Mouse (Mus musculus): Measurements from ENCODE around the gene Nek8. TPM values are rescaled to one million over a fixed set of nuclear protein-coding genes. Genes with fewer than 3 reads are reported as not detected.
"Not testable (repeated sequence)": the region's sequence is repeated elsewhere in the genome, so short reads cannot be mapped to it uniquely, and the experiment has no call there.

The Nek8 gene
- polyA plus RNA-seq (2017; shearing (Covaris generic)) = 10 to 100 TPM in 2 of 3 experiments, 1 to 10 TPM in 1; 9.1 to 13.2 (median 11.3) TPM

GRCm38 (mm10) chr11:78176402-78176862 is at the start of gene Nek8, which contains the start of gene Tlcd1:
Gene Nek8, minus strand, starts transcription at chr11:78176675.
Gene Tlcd1, plus strand, starts transcription at chr11:78176711.
- peak; percentile 67 for ATAC-seq

DNA sequence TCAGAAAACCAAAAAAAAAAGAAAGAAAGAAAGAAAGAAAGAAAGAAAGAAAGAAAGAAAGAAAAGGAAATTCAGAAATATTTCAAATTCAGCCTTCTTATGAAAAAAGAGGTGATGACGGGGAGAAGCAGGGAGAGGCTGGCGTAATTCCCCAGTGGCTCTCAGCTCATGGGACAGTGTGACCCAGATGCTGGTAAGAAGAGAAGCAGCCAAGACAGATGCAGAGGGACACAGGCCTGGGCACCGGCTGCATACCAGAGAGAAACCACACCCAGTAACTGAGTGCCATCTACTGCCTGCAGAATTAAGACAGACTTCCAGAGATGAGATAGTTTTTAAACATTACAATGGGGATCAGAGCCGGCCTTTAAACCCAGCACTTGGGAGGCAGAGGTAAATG is 47.1 kb upstream of the Nek8 start:
- no peak for ATAC-seq

DNA sequence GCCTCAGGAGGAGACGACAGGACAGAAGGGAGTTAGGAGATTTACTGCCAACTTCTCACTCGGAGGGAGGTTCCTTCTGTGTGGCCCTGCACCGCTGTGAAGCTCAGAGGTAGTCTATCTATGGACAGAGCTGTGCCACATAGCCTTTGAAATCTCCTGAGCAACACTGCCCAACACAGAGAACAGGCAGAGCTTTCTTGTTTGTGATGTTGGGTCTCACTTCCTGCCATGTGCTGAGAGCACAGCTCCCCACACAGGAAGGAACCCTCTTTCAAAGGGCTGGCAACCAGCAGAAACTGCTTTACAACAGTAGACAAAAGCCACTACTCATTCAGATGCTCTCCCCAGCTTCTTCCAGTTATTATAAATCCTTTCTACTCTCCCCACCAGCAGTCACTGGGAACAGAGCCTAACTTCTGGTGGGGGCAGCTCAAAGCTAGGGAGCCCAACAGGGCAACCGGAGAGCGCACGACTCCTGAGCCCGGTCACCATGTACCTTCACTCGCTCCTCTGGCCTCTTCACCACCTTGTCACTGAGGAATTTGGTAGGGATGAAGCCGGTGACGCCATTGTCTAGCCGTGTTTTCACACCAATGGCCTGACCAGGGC is 39.3 kb upstream of the Nek8 start:
- ATAC-seq = peak; percentile 28

DNA sequence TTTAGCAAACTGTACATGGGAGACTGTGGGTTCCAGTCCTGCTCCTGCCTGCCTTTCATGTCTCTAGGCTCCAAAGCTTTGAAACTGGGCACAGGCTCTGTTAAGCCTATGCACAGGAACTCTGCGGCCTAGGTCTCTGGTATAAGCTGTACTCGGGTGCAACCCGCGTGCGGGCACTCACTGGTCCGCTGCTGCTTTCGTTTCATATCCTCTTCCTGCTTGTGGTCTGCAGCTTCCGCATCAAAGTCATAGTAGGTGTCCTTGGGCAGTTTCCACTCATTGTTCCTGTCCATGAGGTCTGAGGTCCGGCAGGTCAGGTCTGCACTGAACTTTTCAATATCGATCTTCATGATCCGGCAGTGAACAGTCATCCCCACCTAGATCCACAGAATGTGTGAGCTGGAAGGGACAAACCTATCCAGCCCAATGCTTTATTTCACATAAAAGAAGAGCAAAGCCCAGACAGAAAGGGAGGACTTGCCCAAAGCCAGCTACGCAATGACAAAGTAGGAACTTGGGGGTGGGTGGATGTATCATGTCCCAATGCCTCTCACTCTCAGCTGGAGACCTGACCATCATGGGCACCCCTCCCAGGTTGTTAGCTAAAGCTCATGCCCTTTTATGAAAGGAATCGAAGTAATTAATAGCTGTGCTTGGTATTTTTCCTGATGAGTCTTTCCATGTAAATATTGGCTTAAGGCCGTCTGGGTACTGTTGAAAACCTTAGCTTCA is 36.8 kb upstream of the Nek8 start:
- ATAC-seq = no peak

GRCm38 (mm10) chr11:78211513-78211912 is 35.0 kb upstream of the Nek8 start:
- ATAC-seq = no peak

DNA sequence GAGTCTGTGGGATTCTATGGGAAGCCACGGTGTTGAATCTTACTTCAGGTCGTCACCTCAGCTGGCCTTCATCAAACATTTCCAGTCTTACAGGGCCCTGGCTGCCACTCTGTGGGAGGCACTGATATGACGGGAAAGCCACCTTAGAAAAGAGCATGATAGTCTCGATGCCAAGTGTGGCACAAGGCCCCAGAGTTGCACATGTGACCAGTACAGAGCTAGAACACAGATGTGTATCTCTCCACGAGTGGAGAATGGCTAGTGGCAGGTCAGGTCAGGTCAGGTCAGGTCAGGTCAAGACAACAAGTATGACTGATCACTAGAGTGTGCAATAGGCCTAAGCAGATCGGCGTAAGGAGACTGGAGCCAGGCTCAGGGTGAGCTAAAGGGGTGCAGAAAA is 34.1 kb upstream of the Nek8 start:
- ATAC-seq = no peak

GRCm38 (mm10) chr11:78209886-78210285 is 33.4 kb upstream of the Nek8 start:
- no peak for ATAC-seq

DNA sequence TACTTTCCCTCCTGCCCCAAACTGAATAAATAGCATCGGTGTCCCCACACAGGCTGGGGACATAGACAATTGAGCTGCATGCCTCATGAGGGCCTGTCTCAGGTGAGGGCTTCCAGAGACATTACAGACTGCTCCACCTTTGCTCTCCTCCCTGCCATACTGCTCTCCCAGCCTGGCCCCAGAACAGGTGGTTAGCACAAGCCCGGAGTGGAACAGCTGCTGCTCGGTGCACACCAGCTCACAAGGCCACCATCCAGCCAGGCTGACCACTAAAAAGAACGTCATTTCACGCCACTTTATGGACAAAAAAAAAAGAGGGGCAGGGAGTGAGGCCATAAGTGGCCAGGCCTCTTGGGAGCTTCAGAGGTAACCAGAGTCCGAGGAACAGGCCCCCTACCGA is 30.7 kb upstream of the Nek8 start:
- no peak for ATAC-seq

DNA sequence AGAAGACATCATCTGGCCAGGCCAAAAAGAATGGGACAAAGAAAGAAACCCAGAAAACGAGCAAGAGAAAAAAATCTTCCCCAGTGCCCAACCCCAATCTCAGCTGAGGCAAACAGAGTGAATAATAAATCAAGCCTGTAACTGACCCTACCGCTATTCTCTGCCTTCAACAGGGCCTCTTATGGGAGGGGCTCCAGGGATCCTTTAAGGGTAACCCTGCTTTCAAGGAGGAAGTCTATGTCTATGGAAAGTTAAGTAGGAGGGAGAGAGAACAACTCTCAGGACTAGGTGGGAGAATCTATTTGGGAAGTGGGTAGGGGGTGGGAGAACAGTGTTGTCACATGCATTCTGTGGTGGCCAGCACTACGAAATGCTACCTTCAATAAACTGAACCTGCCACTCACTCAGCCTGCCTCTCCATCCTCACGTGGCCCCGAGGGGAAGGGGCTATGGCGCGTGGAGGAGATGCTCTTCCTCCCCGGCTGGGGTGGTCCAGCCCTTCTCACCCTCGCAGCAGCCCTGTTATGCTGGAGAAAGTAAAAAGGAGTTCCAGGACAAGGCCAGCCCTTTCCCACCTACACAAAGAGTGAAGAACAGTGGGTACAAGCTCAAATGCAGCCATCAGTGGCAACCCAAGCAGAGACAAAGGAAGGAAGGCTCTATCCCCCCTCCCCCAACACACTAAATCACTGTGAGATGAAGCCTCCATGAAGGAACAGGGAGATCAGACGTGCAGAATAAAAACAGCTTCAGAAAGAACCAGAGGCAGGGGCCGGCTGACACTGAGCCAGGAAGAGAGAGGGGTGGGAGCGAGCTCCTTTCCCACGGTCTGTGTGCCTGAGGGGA is 29.1 kb upstream of the Nek8 start:
- ATAC-seq = no peak

DNA sequence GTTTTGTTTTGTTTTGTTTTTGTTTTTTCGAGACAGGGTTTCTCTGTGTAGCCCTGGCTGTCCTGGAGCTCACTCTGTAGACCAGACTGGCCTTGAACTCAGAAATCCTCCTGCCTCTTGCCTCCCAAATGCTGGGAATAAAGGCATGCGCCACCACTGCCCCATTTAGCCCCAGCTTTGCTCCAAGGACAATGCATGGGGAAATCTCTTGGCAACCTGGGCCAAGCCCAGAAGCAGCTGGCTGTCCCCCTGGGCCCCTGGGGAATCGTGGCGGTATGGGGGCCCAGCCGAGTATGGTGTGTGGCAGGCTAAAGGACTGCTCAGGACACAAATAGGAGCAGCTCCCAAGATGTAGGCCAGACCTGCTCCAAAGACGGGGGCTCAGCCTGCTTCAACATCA is 27.8 kb upstream of the Nek8 start:
- no peak for ATAC-seq

DNA sequence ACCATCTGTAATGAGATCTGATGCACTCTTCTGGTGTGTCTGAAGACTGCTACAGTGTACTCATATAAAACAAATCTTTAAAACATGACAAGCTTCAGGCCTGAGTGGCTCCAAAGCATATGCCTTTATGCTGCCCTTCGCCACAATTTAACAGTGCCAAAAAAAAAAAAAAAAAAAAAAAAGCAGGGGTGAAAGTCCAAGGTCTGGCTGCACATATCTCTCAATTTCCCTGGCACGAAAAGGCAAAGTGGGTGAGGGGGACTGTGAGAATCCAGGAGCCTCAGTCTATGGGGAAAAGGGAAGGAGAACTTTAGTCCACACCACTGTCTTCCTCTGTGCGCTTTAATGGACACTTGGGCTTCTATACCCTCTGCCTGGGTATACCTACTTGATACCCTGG is 25.9 kb upstream of the Nek8 start:
- no peak for ATAC-seq

DNA sequence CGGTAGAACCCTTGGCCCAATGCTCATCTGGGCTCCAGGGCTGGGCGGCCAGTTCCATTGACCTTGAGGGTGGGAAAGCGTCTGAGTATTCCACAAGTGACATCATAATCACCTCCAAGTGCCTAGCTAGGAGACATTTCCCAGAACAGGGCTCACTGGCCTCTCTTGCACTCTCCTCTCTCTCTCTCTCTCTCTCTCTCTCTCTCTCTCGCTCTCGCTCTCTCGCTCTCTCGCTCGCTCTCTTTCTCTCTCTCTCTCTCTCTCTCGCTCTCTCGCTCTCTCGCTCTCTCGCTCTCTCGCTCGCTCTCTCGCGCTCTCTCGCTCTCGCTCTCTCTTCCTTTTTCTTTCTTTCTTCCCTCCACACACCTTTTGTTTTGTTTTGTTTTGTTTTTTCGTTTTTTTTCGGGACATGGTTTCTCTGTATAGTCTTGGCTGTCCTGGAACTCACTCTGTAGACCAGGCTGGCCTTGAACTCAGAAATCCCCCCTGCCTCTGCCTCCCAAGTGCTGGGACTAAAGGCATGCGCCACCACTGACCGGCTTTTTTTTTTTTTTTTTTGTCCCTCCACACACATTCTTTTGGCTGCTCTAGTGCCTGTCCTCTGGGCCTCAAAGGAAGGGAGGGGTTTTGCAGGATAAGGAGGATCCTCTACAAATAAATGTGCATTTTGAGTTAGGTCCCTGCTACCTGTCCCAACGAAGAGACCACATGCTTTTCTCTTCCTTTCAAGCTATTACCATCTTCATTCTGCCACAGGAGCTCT is 18.8 kb upstream of the Nek8 start:
- no peak for ATAC-seq

DNA sequence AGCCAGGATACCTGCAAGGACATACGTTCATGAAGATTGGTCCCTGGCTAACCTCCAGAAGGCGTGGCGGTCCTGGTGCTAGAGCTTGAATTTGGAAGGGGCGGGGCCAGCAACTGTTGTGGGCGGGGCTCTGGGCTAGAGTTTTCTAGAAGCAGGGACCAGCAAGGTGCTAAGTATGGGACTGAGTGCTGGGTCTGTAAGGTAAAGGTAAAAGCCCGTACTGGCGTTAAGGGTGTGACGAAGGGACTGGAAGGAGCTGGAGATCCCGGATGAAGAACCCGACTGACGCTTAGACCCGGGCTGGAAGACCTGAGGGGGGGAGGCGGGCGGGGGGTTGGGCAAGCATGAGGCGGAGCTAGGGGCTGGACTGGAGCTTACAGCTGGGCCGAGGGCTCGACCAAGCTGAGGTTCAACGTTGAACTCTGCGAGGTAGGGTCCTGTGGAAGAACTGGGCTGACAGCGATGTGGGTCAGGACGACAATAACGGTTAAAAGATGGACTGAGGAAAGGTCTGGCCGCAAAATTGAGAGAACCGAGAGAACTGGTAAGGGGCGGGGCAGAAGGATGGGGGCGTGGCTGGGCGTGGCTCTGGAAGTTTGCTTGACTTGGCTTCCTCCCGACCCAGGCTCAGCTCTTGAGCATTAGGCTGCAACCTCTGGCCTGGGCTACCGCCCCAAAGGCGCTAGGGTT is 18.1 kb upstream of the Nek8 start:
- no peak for ATAC-seq

DNA sequence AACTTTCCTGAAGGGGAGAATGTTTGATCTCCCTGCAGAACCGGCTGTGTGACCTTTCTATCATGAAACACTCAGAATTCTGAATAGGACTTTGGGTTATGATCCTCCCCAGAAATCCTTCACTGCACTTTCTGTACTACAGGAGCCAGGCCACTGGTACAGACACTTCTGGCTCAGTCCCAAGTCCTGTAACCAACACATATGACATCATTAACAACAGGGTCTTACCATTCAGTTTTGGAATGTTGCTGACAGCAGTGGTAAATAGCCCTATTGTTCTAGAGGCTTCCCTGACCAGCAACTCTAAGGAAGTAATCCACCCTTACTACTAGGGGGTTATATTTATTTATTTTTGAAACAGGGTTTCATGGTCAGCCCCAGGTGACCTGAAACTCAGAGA is 16.6 kb upstream of the Nek8 start, which contains the start of gene Proca1:
Gene Proca1 (plus strand): TSS at position 280 of the 400 bp plus-strand sequence.
- no peak for ATAC-seq

DNA sequence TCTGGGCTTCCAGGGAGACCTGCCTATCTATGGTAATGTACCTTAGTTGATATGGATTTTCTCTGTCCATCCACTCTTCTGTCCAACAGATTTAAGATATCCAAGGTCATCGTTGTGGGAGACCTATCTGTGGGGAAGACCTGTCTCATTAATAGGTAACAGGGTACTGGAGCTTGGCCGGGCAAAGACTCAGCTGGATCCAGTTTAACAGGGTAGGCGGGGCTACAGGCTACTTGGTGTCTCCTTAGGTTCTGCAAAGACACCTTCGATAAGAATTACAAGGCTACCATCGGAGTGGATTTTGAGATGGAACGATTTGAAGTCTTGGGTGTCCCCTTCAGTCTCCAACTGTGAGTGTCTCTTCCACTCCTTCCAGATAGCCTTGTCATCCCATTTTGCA is 13.6 kb upstream of the Nek8 start:
- ATAC-seq = no peak

- peak; percentile 25 for ATAC-seq
Measured at GRCm38 (mm10) chr11:78189234-78190040, 13.0 kb upstream of the Nek8 start.

- ATAC-seq = peak; percentile 28
Measured at GRCm38 (mm10) chr11:78188331-78189233, 12.1 kb upstream of the Nek8 start, which contains the start of gene Rab34. Gene Rab34, plus strand, starts transcription at chr11:78188430.

GRCm38 (mm10) chr11:78184702-78185101 is 8.2 kb upstream of the Nek8 start:
- ATAC-seq = not testable (repeated sequence)

- no peak for ATAC-seq
Measured at GRCm38 (mm10) chr11:78183884-78184514, 7.5 kb upstream of the Nek8 start.
